Mouse (Mus musculus): ENCODE data around the gene Myb. TPM values are rescaled to one million over a fixed set of nuclear protein-coding genes. Genes with fewer than 3 reads are reported as not detected.

Gene Myb
- polyA plus RNA-seq, 1 experiment from 2014 or later = 15.9 TPM

DNA sequence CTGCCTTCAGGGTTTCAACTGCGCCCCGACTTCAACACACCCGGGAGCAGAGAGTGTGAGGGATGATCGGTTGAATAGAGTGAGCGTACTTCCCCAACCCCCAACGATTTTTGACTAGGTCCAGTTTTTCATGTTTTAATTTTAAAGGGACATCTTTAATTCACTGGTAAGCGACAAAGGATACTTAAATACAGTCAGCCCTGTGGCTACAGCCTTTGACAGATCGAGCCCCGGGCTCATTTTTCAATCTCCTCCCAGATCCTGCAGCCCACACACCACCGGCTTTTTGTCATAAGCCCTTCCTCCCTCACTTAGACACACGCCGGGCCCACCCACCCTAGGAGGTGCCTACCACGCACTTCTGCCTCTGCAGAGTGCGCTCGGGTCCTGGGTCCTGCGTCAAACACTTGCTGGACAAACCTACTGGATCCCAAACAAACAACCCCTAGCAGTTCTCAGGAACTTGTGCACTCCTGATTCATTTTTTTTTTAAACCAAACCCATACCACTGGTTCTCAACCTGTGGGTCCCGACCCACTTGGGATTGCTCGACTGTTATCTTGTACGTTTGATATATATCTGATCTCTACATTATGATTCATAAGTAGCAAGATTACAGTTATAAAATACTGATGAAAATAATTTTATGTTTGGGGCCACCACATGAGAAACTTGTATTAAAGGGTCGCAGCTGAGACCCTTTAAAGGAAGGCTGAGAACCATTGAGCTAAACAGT lies 743 bp upstream of the Myb start:
- peak overlapping the region; percentile 80 for H3K4me3 ChIP-seq (ENCODE audit: low read length)
- peaks cover 11% of the 10 kb centered on the region for H3K27me3 ChIP-seq (ENCODE audit: control insufficient read depth, insufficient read depth, low read length)
- peak overlapping the region; percentile 75 for H3K9ac ChIP-seq (ENCODE audit: low read length)

DNA sequence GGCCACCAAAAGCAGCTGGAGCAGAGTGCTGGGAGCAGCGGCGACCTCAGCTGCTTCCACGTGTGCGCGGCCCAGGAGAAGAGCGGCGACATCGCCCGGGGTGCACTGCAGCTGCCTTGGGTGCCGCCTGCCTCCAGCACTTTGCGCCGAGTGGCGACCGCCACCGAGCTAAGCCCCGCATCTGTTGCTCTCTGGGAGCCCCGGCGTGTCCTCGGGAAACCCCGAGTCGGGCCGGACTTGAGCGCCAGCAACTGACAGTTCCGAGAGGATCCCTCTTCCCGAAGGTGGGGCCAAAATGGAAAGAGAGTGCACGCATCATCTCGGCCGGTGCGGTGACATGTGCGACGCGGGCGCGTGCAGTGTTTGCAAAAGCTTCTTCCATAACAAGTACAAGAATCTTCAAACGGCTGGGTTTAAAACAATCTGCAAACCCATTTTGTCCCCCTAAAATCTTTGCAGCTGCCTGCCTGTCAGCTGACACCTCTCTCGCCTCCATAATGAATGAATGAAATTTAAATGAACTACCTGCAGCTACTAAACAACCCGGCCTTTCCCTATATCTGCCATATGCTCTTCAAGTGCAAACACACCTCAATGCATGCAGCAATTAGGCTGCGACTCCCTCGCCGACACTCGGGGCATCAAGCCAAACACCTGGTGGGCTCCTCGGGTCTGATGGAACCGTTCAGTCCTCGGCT lies 938 bp downstream of the Myb start:
- peak overlapping the region; percentile 39; the same call in 1 of the 2 replicates for H3K27ac ChIP-seq (ENCODE audit: low read length)

More for the DNA sequence above, 743 bp upstream of the Myb start:
- Histone ChIP-seq H3K36me3 (ENCODE audit: control insufficient read depth, insufficient read depth) (no peaks in the 10 kb centered on the region), H3K27ac (ENCODE audit: low read length) (peak overlapping the region; percentile 30), H3K9me3 (replicated peaks; ENCODE audit: control insufficient read depth, low read length) (no peaks in the 10 kb centered on the region), H3K4me2 (ENCODE audit: low read depth, low read length) (peak overlapping the region; percentile 100), H3K4me1 (ENCODE audit: control insufficient read depth, insufficient read depth, low read length) (peaks cover 6% of the 10 kb centered on the region)
- WGBS = 4% methylated on average over 20 of the region's 20 CpGs
- peak; percentile 7; the same call in 1 of the 2 replicates for ATAC-seq (replicated peaks; ENCODE audit: extremely low read depth, insufficient read depth, low FRiP score)

DNA sequence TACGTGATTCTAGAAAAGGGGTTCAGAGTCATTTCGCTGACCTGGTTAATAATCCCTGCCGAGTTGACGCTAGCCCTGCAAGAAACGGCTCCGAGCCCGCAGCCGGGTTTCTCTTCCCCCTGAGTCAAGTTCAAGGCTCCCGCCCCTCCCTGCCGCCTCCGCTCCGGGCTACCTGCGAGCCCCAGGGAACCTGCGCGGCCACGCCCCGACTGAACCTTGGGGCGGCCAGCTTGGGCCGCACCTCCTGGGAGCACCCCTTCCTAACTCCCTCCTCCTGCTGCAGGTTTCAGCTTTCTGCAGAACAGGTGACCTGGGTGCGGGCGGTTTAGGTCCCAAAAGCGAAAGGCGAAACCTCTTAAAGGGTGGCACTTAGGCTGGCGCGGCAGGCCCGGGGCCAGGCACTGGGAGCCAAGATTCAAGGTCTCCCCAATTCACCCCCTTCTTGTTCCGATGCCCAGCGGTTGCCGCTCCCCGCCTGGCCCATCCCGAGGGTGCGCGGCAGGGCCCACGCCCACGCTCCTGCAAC lies 1.8 kb downstream of the Myb start:
- Histone ChIP-seq H3K9me3 (replicated peaks; ENCODE audit: control insufficient read depth, low read length) (no peaks in the 10 kb centered on the region), H3K9ac (ENCODE audit: low read length) (peak overlapping the region; percentile 75), H3K27ac (ENCODE audit: low read length) (peak overlapping the region; percentile 28; the same call in 1 of the 2 replicates), H3K4me2 (ENCODE audit: low read depth, low read length) (peak overlapping the region; percentile 100), H3K36me3 (ENCODE audit: control insufficient read depth, insufficient read depth) (no peaks in the 10 kb centered on the region), H3K27me3 (ENCODE audit: control insufficient read depth, insufficient read depth, low read length) (peaks cover 11% of the 10 kb centered on the region), H3K4me1 (ENCODE audit: control insufficient read depth, insufficient read depth, low read length) (peaks cover 6% of the 10 kb centered on the region), H3K4me3 (ENCODE audit: low read length) (peak overlapping the region; percentile 80)
- WGBS = under 1% methylated on average over 35 of the region's 35 CpGs
- ATAC-seq (replicated peaks; ENCODE audit: extremely low read depth, insufficient read depth, low FRiP score) = 0 out of 2 replicates have a peak, but pooled peaks have one; percentile 28

More for the DNA sequence above, 938 bp downstream of the Myb start:
- no peaks in the 10 kb centered on the region for H3K36me3 ChIP-seq (ENCODE audit: control insufficient read depth, insufficient read depth)
- peak overlapping the region; percentile 100 for H3K4me2 ChIP-seq (ENCODE audit: low read depth, low read length)
- peak overlapping the region; percentile 75 for H3K9ac ChIP-seq (ENCODE audit: low read length)
- peaks cover 6% of the 10 kb centered on the region for H3K4me1 ChIP-seq (ENCODE audit: control insufficient read depth, insufficient read depth, low read length)
- WGBS = under 1% methylated on average over 44 of the region's 44 CpGs
- H3K27me3 ChIP-seq (ENCODE audit: control insufficient read depth, insufficient read depth, low read length) = peaks cover 11% of the 10 kb centered on the region
- no peaks in the 10 kb centered on the region for H3K9me3 ChIP-seq (replicated peaks; ENCODE audit: control insufficient read depth, low read length)
- ATAC-seq (replicated peaks; ENCODE audit: extremely low read depth, insufficient read depth, low FRiP score) = no peak; the same call in 1 of the 2 replicates
- peak overlapping the region; percentile 80 for H3K4me3 ChIP-seq (ENCODE audit: low read length)

DNA sequence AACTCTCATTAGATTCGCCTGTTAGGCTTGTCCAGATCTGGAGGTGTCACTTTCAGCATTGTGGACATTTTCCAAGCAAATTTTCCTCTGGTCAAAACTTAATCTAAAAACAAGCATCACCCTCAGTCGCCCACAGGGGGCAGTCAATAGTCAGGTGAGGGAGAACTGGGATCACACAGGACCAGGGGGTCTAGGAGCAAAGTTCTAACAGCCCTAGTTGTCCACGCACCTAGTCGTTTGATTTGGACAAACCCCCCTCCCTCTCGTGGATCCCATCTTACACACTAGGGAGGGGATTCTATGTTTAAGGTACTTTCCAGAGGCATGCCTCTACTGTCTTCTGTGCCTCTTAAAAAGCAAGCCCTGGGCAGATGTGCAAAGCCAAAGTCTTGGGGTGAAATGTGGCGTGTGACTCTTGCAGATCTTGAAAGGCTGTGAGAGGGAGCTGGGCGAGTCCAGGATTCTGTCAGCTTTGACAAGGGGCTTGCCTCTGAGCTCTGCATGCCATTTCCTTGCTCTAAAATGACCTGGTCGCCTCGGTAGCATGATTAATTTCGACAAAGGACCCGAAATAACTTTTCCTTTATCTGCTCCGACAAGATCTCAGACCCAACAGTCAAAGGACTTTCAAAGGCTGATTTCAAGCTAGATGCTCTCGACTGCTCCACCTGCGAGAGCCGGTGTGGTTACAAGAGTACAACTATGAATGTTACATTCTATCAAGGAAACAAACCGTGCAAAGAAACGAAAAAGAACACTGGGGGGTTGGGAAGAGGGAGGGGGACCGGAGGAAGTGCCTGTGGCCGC lies 2.5 kb downstream of the Myb start:
- H3K4me3 ChIP-seq (ENCODE audit: low read length) = peak overlapping the region; percentile 80
- H3K9ac ChIP-seq (ENCODE audit: low read length) = peak overlapping the region; percentile 75
- H3K27me3 ChIP-seq (ENCODE audit: control insufficient read depth, insufficient read depth, low read length) = peaks cover 7% of the 10 kb centered on the region
- H3K4me2 ChIP-seq (ENCODE audit: low read depth, low read length) = peak overlapping the region; percentile 100
- WGBS = 2% methylated on average over 19 of the region's 19 CpGs
- peaks cover 6% of the 10 kb centered on the region for H3K4me1 ChIP-seq (ENCODE audit: control insufficient read depth, insufficient read depth, low read length)
- H3K9me3 ChIP-seq (replicated peaks; ENCODE audit: control insufficient read depth, low read length) = no peaks in the 10 kb centered on the region
- H3K27ac ChIP-seq (ENCODE audit: low read length) = 0 out of 2 replicates have a peak overlapping the region, but pooled peaks have one; percentile 17
- ATAC-seq (replicated peaks; ENCODE audit: extremely low read depth, insufficient read depth, low FRiP score) = no peak
- H3K36me3 ChIP-seq (ENCODE audit: control insufficient read depth, insufficient read depth) = no peaks in the 10 kb centered on the region

DNA sequence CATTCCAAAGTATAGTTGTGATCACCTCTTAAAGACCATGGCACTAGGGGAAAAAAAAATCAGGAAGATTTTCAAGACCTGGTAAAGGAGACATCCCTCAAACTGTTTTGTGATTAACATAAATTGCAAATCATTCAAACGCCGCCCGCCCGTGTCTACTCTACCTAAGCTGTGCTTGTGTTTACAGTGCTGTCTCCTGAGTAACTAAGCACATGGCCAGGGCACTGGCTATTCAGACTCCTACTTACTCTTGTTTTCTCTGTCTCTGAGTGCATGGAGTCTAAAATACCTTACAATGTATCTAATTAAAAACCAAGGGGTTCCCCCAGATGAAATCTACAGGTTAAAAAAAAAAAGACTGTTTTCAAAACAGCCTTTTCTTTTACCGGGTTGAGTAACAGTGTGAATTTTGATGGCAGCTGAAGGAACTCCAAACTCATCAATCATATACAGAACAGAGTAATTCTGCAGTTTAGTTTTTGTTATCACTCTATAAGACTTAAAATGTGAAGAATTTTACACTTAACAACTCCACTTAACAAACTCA lies 3.8 kb downstream of the Myb start:
- Histone ChIP-seq H3K9ac (ENCODE audit: low read length) (no peak overlapping the region), H3K4me2 (ENCODE audit: low read depth, low read length) (no peak overlapping the region), H3K27me3 (ENCODE audit: control insufficient read depth, insufficient read depth, low read length) (peaks cover 6% of the 10 kb centered on the region), H3K4me1 (ENCODE audit: control insufficient read depth, insufficient read depth, low read length) (peaks cover 6% of the 10 kb centered on the region), H3K9me3 (replicated peaks; ENCODE audit: control insufficient read depth, low read length) (no peaks in the 10 kb centered on the region), H3K4me3 (ENCODE audit: low read length) (no peak overlapping the region), H3K36me3 (ENCODE audit: control insufficient read depth, insufficient read depth) (no peaks in the 10 kb centered on the region), H3K27ac (ENCODE audit: low read length) (no peak overlapping the region)
- 53% methylated on average over 5 of the region's 5 CpGs for WGBS
- ATAC-seq (replicated peaks; ENCODE audit: extremely low read depth, insufficient read depth, low FRiP score) = no peak

DNA sequence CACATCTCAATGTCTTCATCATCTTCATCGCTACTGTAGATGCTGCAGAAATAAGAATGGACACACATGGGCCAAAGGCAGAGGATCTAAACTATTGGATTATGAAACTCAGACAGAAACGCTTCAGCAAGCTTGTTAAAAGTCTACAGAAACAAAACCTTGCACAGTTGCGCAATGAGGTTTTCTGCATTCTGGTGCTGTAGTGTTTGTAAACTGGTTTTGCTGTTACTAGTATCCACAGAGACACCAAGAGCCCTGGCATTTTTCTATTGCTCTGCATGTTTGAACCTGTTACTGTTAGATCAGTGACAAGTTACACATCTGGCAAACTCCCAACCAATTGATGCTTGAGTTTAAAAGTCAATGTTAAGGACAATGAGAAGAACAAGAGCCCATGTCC lies 4.4 kb downstream of the Myb start:
- H3K4me2 ChIP-seq (ENCODE audit: low read depth, low read length) = no peak overlapping the region
- no peaks in the 10 kb centered on the region for H3K9me3 ChIP-seq (replicated peaks; ENCODE audit: control insufficient read depth, low read length)
- WGBS = 93% methylated on average over 3 of the region's 3 CpGs
- H3K27me3 ChIP-seq (ENCODE audit: control insufficient read depth, insufficient read depth, low read length) = peaks cover 2% of the 10 kb centered on the region; the same call in 1 of the 2 replicates
- no peaks in the 10 kb centered on the region for H3K36me3 ChIP-seq (ENCODE audit: control insufficient read depth, insufficient read depth)
- ATAC-seq (replicated peaks; ENCODE audit: extremely low read depth, insufficient read depth, low FRiP score) = no peak
- H3K27ac ChIP-seq (ENCODE audit: low read length) = no peak overlapping the region
- peaks cover 3% of the 10 kb centered on the region for H3K4me1 ChIP-seq (ENCODE audit: control insufficient read depth, insufficient read depth, low read length)
- H3K9ac ChIP-seq (ENCODE audit: low read length) = no peak overlapping the region
- H3K4me3 ChIP-seq (ENCODE audit: low read length) = no peak overlapping the region

DNA sequence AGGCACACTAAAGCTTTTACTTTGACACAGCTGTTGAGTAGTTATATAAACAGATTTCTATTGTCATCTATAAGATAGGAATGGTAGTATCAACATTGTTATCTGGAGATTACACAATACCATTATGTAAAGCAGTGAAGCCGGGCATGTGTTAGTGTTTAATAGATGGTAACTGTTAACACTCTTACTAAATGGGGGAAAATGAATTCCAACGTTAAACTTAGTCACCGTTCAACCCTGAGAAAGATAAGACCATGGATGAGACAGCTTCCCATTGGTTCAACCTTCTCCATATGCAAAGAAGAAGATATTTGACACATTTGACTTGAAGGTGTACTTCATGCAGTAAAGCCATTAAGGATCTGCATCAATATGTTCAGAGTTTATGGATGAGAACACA lies 5.9 kb downstream of the Myb start:
- H3K4me1 ChIP-seq (ENCODE audit: control insufficient read depth, insufficient read depth, low read length) = peaks cover under 1% of the 10 kb centered on the region; the same call in 1 of the 2 replicates
- ATAC-seq (replicated peaks; ENCODE audit: extremely low read depth, insufficient read depth, low FRiP score) = no peak
- no peaks in the 10 kb centered on the region for H3K36me3 ChIP-seq (ENCODE audit: control insufficient read depth, insufficient read depth)
- no peak overlapping the region for H3K27ac ChIP-seq (ENCODE audit: low read length)
- no peak overlapping the region for H3K9ac ChIP-seq (ENCODE audit: low read length)
- H3K4me3 ChIP-seq (ENCODE audit: low read length) = no peak overlapping the region
- H3K27me3 ChIP-seq (ENCODE audit: control insufficient read depth, insufficient read depth, low read length) = peaks cover 2% of the 10 kb centered on the region; the same call in 1 of the 2 replicates
- H3K4me2 ChIP-seq (ENCODE audit: low read depth, low read length) = no peak overlapping the region
- no peaks in the 10 kb centered on the region for H3K9me3 ChIP-seq (replicated peaks; ENCODE audit: control insufficient read depth, low read length)
- WGBS = 63% methylated on average over 3 of the region's 3 CpGs

DNA sequence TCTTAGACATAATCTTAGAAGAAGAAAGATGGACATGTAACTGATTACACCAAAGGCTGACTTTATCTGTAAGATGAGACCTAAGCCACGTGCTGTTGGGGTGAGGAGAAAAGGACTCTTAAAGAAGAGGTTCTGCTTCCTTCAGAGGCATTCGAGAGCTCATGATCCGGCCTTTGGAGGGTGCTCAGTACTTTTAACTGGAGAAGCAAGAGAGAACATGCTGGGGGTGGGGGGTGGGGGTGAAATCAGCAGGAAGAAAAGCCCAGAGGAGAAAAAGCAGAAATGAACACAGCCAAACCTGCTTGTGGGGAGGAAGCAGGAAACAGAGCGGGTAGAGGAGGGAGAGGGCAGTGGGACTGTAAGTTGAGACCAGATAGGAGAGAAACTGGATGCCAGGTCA lies 7.4 kb downstream of the Myb start:
- no peak overlapping the region for H3K4me2 ChIP-seq (ENCODE audit: low read depth, low read length)
- no peaks in the 10 kb centered on the region; the same call in 1 of the 2 replicates for H3K27me3 ChIP-seq (ENCODE audit: control insufficient read depth, insufficient read depth, low read length)
- H3K4me3 ChIP-seq (ENCODE audit: low read length) = no peak overlapping the region
- H3K36me3 ChIP-seq (ENCODE audit: control insufficient read depth, insufficient read depth) = no peaks in the 10 kb centered on the region
- H3K9me3 ChIP-seq (replicated peaks; ENCODE audit: control insufficient read depth, low read length) = no peaks in the 10 kb centered on the region
- ATAC-seq (replicated peaks; ENCODE audit: extremely low read depth, insufficient read depth, low FRiP score) = no peak
- 67% methylated on average over 4 of the region's 4 CpGs for WGBS
- no peak overlapping the region for H3K9ac ChIP-seq (ENCODE audit: low read length)
- H3K4me1 ChIP-seq (ENCODE audit: control insufficient read depth, insufficient read depth, low read length) = no peaks in the 10 kb centered on the region
- no peak overlapping the region for H3K27ac ChIP-seq (ENCODE audit: low read length)
